Mouse (Mus musculus): ENCODE results near the gene Trappc3l.
"Not testable (repeated sequence)": the region's sequence is repeated elsewhere in the genome, so short reads cannot be mapped to it uniquely, and the experiment has no call there.

Trappc3l gene

DNA sequence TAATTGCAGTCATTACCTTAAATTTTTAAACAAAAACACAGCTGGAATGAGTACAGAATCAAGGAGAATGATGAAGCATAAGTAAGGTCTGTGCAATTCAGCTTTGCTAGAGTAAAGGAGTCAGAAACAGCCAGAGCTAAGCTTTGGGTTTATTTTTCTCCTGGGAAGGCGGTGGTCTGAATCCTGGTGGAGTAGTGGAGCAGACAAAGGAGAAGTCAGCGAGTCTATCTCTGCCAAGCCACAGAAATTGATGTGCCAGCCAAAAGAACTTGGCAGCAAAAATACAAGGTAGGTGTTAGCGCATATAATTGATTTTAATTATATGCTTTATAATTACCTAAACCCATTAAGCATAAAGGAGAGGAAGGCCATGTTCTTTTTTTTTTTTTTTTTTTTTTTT, at the start of gene Trappc3l:
Trappc3l (plus strand) TSS at position 197 of the 400 bp plus-strand sequence.
- DNase-seq: no peak

DNA sequence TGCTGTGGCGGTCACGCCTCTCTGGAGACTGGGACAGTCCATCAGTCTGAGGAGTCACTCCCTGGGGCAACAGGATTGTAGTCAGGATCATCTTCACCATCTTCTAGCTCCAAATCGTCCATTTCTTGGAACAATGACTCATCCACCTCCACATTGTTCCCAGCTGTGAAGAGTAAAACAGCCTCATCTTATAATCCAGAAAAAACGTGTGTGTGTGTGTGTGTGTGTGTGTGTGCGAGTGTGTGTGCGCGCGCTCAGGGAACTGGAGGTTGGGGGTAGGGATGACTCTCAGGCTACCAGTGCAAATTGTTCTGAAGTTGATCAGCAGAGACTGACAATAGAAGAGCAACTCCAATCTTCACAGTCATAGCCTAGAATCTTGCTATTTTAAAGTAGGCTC, 40.7 kb upstream of the Trappc3l start:
- not testable (repeated sequence) for DNase-seq

DNA sequence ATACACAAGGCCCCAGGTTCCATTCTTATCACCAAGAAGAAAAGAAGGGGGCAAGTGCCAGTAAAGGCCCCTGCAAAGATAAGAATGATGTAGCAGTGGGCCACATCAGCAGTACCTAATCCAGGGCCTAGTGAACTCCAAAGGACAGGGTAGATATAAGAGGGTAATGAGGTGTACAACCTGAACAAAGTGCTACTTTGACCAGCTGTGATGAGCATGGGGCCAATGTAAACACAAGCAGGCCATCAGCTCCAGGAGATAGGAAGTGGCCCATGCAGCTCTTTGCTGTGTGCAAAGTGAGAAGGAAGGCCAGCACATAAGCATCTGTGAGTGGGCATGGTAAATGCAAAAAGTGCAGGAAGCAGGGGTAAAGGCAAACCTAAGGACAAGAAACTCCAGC, 39.0 kb upstream of the Trappc3l start:
- DNase-seq: no peak

DNA sequence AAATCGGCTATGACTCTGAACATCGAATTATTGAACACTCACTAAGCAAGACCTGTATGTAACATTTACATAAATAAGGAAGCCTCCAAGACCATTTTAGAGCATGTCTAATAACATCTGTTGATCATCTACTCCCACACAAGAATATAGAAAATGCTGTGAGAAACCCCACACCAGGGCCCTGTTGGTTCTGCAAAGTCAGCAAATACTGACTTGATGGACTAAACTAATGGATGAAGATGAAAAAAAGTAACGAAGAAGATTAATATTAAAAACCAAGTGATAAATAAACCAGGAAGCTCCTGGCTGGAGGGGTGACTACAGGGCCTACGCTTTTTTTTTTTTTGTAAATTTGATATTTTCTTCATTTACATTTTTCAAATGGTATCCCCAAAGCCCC, 24.8 kb upstream of the Trappc3l start:
- no peak for DNase-seq

DNA sequence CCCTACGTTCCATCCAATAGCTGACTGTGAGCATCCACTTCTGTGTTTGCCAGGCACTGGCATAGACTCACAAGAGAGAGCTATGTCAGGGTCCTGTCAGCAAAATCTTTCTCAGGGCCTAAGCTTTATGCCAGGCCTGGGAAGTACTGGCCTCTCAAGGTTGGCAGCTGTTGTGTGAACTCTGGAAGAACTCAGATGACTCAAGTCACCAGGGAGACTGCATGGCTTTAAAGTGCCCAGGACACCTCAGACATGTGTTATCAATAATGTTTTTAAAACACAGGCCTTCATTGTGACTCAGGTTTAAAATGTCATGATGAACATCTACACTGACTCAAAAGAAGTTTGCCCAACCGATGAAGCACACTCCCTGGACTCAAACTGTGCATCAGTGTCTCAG, 24.2 kb upstream of the Trappc3l start:
- no peak for DNase-seq

DNA sequence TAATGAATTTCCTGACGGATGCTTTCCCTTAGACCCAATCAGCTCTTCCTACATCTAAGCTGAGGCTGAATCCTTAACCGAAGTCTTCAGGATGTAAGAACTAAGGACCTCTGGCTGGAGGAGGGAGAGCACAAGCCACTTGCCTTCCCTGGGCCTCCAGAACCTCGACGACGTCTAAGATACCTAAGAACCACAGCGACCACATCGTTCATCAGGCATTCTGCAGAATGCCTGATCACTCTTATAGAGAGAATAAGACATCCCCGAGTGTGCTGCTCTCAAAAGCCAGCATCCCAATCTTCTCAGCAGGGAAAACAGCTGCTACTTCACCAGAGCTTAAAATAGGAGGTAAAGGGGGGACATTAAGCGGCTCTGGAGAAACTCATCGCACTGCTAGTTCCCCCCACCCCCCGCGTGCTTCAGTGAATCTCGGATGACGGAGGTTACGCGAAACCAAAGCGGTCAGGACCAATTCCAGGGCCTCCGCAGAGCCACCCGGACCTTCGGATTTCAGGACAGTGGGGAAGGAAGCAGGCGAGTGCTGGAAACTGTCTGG, 18.6 kb upstream of the Trappc3l start:
- no peak for DNase-seq

DNA sequence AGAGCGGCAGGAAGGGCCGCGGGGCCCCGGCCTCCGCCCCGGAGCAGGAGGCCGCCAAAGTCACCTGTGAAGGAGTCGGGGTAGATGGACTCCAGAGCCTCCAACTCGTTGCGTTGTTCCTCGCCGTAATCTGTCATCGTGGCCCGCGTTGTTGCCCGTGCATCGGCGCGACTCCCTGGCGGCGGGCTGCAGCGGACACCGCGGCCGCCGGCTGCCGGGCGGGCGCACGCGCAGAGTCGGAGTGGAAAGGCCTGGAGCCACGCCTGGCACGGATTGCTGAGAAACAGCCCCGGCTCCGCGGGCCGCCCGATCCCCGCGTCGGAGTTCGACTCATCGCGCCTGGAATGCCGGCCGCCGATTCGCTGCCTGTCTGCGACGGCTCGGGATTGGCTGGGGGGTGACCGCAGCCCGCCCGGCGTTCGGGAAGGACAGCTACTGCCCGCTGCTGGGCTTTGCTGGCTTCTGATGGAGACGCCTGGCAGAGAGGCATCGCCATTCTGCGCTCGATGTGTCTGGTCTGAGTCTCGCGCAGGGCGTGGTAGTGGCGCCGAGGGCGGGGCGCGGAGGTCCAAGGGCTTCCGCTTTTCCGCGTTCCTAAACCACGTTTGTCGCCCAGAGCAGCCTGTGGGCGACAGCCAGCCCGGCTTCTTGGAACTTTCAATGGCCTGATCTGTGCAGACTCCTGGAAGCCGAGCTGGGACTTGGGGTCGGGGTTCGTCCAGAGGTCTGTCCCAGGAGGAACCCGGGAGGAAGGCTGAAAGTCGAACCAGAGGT, 17.9 kb upstream of the Trappc3l start, which contains the start of gene Rwdd1:
Rwdd1 (minus strand) TSS at position 323 of the 774 bp plus-strand sequence.
- DNase-seq: peak; percentile 97 to 98

DNA sequence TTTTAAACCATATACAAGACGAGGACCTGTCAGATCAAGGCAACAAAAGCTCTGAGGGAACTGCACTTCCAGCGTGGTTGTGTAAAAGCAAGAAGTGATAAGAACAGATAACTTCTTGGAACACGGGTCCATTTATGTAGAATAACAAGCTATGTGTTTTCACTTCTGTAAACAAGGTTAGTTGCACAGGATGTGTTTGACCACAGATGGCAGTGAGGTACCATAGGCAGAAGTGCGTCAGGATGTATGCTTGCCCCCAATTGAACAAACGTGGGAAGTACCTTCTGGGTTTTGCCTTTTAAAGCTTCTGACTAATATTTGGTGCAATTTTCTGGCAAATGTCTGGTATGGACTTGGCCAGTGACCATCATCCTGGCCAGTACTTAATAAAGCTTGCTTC, 7.1 kb upstream of the Trappc3l start:
- no peak for DNase-seq

DNA sequence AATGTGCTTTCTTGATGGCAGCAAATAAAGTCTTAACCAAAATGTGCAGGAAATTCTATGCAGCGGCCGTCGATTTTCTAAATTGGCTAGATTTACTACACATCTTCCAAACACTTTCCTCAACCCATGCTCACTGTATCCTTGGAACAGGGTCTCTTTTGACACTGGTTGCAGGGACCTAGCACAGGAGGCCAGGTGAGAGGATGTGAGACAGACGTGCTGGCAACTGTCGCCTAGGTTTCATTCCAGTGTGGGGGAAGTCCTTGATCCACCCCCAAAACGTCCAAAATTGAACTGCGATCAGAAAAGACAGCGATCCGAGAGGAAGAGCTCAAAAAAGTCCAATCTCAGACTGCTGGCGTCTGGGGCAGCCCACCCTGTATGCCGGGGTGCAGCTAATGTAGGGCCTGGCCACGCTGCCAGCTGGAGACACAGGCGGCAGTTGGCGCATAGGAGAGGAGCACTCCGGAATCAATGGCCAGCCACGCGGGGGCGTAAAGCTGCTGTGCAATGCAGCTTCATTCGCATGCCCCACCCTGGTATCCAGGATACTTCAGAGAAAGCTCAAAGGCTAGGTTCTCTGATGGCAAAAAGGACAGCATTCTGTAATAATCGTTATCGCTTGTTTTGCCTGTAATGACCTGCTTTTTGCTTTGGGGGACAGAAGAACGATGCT, 3.6 kb upstream of the Trappc3l start:
- DNase-seq: peak; percentile 76 to 90

DNA sequence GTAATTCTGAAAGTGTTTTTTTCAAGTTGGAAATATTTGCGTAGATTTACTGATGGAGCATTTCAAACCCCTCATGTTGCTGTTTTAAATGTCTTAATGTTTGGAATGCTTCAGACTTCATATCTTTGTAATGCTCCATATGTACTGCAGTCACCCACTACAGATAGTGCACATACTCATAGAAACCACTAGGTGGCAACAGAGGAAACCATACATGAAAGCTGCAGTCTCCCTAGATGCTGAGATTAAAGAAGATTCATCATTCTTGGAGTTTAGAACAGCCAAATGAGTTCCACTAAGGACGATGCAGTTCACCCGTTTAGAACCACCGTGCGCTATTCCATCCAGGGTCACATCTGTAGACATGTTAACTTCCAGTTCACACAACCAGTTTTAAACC, 810 bp upstream of the Trappc3l start:
- DNase-seq: peak in 1 of 2 experiments; percentile 19

DNA sequence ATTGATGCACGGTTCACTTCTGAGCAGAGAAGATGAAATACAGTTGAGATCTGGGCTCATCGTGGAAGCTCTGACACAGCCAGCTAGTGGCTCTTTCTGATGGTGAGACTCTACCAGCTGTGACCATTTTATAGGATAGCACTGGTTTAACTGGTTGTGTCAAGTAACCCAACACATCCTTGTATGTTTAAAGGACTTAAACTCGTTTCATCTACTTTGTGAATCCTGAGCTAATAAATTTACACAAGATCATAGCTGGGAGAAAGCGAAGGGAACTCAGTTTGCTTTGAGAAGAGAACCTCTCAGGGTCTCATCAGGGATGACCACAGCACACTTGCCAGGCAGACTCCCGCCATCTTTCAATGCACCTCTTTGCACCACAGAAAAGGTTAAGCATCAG, 6.8 kb downstream of the Trappc3l start, which contains the start of gene Calhm4:
Calhm4 (minus strand) TSS at position 101 of the 400 bp plus-strand sequence.
- DNase-seq: no peak

DNA sequence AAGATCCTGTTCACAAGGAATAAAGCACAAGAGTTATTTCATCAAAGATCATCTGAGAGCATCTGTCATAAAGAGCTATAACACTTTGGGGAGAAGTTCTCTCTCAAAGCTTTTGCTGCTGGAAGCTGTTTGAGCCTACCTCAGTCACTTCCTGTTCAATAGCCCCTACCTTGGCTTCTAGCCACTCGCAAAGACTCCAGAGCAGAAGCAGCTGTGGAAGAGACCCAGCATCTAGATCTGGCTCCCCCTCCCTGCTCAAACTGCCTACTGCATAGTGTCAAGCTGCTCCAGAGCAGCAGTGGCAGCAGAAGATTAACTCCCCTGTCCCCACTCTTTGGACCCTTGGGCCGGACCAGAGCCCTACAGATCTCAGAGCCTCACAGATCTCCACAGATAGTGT, 16.6 kb downstream of the Trappc3l start:
- no peak for DNase-seq

DNA sequence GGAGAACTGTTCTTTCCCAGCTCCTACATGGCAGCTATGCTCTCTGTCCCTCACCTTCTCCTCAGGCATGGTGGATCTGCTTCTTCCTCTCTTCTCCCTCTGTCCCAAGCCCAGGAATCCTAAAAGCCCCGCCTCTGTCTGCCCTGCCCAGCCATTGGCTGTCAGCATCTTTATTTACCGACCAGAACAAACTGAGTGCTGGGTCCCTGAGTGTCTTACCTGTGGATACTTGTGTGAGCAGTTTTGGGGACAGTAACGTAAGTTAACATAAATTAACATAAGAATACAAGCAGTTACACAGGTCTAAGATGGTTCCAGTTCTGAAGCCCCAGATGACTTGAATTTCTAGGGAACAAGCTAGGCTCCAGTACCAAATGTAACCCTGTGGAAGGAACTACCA, 29.2 kb downstream of the Trappc3l start:
- no peak for DNase-seq

DNA sequence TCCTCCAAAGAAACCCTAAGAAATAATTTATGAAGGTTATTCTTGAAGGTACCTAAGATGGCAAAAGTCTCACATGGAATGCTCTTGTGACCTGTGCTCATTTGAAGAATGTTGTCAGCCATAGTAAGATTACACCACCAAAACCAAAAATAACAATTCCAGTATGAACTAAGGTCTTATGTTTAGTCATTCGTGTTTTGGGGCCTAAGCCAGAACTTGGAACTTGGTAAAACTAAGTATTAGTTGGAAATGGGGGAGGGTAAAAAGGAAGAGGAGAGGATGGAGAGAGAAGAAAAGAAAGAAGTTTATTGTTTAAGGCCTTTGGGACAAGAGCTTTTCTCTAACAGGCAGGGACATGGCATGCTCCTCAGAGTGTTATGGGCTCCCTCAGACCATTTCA, 32.2 kb downstream of the Trappc3l start:
- DNase-seq: no peak

DNA sequence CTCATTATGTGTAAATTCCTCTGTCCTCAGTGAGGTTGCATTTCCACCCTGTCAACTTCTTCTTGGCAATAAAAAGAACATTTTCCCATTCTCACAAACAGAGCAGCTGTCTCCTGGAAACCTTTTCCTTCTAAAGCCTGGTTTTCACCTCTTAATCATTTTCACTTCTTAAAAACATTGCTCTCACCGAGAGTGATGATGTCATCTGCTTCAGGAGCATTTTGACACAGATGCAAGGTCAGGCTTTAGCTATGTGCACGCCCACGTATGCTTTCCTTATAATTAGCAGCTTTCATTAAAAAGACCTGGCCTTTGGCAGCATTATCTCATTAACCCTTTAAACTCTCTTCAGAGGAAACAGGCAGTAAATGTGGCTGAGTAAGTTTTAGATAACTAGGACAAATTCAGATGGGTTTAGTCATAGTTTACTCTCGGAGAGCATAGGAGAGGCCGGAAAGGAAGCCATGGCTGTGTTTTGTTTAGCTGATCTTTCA, 33.6 kb downstream of the Trappc3l start:
- no peak for DNase-seq

DNA sequence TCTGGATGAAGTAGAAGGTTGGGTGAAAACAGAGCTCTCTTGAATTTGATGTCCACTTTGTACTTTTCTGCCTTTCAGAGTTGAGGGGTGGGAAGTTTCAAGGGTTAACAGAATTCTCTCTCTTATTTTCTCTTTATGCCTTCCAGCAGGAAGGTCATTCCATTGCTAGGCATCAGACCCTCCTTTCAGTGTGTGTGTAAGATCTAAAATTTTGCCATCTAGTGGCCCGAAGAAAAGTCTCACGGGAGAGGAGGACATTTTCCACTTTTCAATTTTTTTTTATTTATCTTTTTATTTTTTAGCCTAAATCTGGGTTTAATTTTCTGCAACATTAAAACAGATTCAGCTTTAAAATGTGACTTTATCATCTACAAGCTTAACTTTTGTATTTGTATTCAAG, 34.3 kb downstream of the Trappc3l start:
- DNase-seq: no peak

DNA sequence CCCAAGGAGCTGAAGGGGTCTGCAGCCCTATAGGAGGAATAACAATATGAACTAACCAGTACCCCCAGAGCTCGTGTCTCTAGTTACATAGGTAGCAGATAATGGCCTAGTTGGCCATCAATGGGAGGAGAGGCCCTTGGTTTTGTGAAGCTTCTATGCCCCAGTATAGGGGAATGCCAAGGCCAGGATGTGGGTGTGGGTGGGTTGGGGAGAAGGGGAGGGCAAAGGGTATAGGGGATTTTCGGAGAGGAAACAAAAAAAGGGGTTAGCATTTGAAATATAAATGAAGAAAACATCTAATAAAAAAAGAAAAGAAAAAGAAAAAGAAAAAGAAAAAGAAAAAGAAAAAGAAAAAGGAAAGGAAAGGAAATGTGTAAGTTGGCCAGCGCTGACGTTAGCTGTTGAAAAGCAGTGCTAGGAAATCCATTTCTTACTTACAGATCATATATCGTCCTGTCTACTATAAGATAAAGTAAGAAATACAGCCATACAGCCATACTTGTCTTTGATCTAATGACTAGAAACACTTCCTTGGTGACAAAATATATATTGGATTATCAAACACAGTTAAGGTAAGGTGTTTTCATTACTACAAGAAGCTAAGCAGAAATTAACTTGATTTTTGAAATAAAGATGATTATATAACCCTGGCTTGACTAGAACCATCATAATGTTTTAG, 37.3 kb downstream of the Trappc3l start:
- no peak for DNase-seq

DNA sequence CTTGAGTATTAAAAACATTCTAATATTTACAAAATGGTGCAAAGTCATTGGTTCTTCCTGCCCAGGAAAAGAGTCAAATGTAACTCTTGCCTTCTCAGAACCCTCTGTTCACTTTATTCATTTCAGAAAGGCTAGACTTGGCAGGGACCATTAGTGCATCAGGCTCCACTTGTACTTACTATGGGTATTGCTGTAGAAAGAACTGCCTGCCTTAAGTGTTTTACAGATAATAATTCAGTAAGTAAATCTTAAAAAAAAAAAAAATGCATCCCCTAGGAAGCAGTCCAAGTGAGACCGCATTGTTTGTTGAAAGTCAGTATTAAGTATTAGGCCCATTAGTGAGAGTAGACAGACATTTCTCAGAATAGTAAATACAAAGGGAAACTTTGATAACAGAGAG, 49.1 kb downstream of the Trappc3l start:
- DNase-seq: no peak

DNA sequence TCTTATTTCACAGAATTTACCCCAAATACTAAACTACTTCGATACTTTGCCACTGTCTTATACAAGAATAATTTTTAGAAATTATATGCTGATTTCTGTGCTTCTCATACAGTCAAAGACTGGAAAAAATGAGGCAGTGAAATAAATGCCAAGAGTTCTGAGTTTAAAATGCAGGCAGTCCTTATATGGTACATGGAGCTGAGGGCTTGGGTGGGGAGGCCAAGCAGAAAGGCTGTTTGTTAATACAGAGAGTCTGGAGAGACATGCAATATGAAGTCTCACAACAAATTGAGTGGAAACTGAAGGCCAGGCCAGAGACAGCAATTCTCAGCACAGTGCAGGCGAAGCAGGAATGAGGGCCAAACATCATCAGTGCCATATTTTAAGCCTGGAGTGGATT, 51.1 kb downstream of the Trappc3l start:
- no peak for DNase-seq

DNA sequence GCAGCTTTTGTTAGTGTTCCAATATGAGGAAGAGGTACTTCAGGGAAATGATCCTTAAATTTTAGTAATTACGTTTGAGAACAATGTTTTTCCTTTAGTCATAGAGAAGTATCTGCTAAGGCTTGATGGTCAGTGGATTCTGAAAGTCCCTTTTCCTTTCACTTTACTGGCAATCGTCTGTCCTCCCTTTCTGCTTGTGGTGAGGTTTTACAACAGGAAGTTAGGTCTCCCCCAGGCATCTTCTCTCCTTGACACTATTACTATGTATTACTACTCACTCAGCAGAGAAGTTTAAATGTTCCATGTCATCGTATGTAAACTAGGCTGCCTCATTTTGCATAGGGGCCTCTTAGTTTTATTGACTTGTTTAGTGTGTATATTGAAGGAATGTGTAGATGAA, 52.1 kb downstream of the Trappc3l start:
- no peak for DNase-seq

DNA sequence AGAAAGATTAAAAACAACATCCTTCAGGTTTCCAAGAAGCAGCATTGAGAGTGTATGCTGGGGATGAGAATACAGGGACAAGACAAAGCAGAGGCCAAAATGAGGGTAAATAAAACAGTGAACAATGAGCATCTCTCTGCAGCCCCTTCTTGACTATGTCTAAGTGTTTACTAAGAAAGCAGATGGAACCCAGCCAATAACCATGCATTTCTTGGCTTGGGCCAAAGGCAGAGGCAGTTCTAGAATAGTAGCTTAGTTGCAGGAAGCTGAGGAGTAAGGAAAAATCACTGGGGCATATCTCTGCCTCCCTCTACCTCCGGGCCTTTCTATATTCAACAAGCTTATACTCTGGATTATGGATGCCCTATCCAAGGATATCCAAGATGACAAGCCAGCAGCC, 53.1 kb downstream of the Trappc3l start:
- DNase-seq: no peak

DNA sequence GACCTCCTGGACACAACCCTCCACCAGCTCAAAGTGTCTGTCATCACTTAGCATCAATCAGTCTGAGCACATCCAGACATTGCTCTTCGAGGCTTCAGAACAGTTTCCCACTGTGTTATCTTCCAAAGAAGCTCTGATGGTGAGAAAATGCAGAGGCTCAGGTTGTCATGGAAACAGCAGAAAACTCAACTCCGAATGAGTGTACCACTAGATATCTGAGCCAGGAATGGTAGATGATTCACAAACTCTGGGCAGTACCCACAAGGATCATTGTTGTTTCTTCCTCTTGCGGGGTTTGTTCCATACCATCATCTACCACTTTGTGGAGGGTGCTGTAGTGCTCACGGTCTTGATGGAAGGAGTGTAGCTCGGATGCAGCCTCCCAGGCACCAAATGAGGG, 54.5 kb downstream of the Trappc3l start:
- no peak for DNase-seq

DNA sequence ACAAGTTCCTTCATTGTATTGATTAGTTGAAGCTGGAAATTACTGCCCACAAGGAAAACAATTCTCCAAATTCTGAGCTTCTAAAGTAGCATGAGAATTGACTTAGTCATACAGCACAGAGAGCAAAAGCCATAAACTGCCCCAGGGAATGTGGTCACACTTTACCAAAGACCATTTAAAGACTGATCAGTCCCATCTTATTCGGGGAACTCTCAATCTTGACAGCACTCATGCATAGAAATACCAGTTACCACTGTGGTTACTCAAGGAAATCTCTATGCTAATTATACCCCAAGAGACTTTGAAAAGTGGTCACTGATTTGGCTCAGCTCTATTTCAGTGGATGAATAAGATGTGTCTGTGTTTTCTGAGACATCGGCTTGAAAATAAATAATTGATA, 57.8 kb downstream of the Trappc3l start:
- no peak for DNase-seq

All from kidney, postnatal 36 days (tissue).